Mouse (Mus musculus): ENCODE results near the gene Muc20. TPM values are rescaled to one million over a fixed set of nuclear protein-coding genes. Genes with fewer than 3 reads are reported as not detected.

The Muc20 gene
- total RNA-seq, 2 experiments from 2014 or later = not detected

Other genes with a start within 250 kb of the Muc20 start
- 10 to 100 TPM; 21.2 to 75.7 TPM for gene Tfrc, start 188.5 kb downstream of the Muc20 start, total RNA-seq (2021)
- 10 to 100 TPM; 31.1 to 36.4 TPM for gene Tnk2, start 153.6 kb downstream of the Muc20 start, total RNA-seq (2021)
- gene Muc4, start 61.5 kb downstream of the Muc20 start, total RNA-seq (2021) = not detected
- not detected for gene Smbd1, start 13.0 kb upstream of the Muc20 start, total RNA-seq (2021)
- gene Fyttd1, start 80.1 kb upstream of the Muc20 start, total RNA-seq (2021) = 100 to 1,000 TPM; 104 to 118 TPM
- gene Rubcn, start 80.3 kb upstream of the Muc20 start, total RNA-seq (2021) = 10 to 100 TPM; 26.7 to 29.9 TPM
- 10 to 100 TPM; 30.5 to 34.4 TPM for gene Lrch3, start 116.7 kb upstream of the Muc20 start, total RNA-seq (2021)

Measured in adrenal gland, postnatal 36 days (tissue).